Mouse (Mus musculus) cerebral cortex, adult 2 months (tissue): ENCODE measurements around the gene Paics.

Source experiments
- WGBS: fragments of 180-500 bp; shearing (Covaris S2); methylation state at CpG from one replicate; pipeline ENCODE4 v1.1.7; 2018; 5-methylcytosine and 5-hydroxymethylcytosine counted together

The Paics gene

DNA sequence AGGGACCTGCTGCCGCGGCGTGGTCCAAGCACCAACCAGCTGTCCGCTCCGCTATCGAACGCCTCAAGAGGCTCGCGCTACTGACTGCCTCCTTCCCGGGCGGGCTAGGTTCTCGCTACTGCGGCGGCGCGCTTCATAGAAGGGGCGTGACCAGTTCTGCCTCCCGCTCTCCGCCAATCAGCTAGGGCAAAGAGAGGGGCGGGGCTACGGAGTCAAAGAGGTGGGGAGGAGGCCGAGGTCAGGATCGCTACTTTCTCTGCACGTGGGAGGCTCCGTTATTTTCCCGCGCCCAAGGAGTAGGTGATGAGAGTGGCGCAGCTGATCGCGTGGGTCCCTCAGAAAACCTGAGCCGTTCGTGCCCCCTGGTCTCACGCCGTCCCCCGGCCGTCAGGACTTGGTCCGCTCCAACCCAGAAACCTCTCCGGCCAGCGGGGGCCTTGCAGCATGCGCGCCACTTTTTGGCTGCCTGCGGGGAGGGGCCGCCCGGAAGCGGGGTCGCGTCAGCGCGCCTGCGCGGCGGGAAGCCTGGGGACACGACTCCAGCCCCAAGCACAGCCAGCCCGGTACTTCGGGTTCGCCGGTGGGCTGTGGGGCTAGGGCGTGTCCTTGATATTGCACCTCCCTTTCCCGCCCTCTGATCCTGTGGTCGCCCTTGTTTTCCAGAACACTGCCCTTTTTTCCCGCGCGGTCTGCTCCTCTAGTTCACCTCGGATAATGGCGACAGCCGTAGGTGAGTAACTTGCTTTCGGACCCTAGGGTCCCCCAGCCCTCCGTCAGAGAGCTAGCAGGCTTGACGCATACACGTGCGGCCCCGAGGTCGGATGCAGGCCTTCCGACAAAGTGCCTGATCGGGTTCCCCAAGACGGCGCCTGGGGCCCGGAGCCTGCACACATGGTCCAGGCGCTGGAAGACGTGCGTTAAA, at the start of gene Paics, which contains the start of gene Ppat:
TSS of gene Paics (plus strand) at position 202 of the 922 bp plus-strand sequence.
TSS of gene Ppat (minus strand) at position 473 of the 922 bp plus-strand sequence.
- WGBS, result under 1% methylated on average over 81 of the region's 81 CpGs

DNA sequence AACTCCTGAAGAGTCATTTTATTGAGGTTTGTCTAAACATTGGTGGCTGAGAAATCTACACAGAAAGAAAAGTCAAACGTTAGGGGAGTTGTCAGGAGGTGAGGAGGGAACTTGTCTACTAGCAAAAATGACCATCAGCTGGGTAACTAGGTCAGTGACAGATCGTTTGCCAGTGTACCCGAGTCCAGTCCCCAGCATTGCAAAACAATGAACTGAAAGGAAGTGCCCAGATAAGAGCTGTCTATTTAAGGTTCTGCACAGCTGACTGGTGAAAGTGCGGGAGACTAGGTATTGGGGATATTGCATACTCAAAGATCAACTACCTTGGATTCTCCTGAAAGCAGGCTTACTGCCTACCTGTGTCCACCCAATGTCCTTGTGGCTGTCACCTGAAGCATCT, 49.0 kb upstream of the Paics start:
- WGBS, result 75% methylated on average over 4 of the region's 4 CpGs

DNA sequence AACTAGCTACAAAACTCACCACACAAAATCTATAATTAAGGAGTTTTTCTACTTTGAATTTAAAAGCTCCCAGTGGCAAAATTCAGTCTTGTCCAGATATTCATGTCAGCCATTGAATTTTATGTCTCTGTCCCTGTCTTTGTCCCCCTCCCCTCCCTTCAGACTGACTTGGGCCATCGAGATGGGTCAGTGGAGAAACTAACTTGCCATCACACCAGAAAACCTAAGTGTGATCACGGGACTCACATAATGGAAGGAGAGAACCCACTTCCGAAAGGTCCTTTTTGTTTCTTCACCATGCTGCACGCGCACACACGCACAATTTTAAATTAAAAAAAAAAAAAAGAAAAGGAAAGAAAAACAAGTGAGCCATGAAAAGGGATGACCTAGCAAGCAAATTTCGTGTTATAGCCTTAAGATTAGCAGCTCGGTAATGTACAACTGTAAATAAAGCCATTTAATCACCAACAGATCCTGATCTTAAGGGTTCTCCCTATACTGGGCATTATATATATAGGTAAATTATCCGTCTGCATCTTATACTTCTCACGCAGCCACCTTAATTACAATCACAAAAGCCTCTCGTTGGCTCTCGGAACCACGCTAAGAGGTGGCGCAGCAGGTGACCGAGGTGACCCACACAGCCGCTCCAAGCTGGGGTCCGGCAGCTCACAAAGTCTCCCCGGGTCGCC, 46.2 kb upstream of the Paics start:
- WGBS, result under 1% methylated on average over 19 of the region's 19 CpGs

DNA sequence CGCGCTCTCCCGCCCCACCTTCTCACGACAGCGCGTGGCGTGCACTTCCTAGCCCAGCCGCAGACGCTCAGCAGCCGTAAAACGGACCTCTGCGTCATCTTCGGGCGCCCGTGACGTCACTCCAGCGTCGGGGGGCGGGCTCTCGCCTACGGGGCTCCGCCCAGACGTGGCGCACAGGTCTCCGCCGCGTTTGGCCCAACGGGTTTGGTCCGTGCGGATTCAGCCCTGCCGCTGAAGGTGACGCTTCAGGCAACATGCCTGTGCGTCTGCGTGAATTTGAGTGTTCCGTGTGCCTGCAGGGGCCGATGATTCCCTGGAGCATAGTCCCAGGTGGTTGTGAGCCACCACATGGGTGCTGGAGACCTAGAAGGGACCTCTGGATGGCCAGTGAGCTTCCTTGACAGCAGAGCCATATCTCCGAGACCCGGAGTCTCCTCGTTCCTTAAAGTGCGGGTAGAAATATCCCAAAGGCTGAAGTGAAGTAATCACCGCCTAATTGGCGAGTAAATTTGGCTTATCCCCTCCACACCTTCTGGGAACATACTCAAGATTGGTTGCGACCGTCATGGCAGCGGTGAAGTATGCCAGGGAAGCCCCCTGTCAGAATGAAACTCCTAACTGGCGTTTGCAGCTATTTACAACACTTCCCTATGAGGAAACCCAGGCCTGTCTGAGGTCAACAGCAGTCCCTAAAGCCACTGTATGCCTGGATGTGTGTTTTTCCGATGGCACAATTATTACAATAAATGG, 45.5 kb upstream of the Paics start, which contains the start of gene Aasdh:
TSS of gene Aasdh (minus strand) at position 110 of the 750 bp plus-strand sequence.
- under 1% methylated on average over 47 of the region's 47 CpGs for WGBS

DNA sequence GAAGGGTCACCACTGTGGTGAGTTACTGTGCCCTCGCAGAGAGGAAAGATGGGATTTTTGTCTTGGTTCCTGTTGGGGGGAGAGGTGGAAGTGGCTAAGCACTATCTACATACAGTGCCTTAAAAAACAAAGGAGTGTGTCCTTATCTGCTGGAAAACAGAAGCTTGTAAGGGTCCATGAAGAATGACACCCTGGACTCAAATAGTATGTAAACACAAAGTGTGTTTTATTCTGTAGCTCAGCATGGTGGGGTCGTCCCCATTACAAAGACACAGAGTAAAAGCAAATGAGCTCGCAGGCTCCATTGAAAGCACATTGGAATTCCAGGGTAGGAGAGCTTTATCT, 45.0 kb upstream of the Paics start:
- 35% methylated on average over 3 of the region's 3 CpGs for WGBS

DNA sequence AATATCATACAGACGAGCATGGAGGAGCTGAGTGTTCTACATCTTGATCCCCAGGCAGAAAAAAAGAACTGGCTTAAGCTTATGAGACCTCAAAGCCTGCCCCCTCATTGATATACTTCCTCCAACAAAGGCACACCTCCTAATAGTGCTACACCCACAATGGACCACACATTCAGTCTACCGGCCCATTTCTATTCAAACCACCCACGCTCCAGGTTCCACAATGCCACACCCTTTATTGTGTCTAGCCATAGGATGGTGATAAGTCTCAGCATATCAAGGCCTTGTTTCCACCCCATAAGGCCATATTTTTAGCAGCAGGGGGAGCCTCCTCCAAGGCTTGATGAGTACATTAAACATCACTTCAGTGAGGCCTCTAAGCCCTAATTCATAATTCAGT, 40.3 kb upstream of the Paics start:
- 77% methylated on average over 3 of the region's 3 CpGs for WGBS

DNA sequence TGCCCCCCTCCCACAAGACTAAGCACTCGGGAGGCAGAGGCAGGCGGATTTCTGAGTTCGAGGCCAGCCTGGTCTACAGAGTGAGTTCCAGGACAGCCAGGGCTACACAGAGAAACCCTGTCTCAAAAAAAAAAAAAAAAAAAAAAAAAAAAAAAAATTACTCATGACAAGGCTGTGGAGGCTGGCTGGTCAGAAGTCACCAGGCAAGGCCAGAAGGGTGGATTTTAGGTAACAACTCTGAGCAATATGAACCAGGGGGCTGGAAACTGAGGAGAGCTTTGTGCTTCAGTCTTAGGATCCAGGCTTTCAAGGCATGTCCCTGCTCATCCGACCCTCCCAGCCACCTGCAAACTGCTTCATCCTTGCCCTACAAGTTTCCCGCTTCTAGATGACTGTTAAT, 38.6 kb upstream of the Paics start:
- WGBS, result 93% methylated on average over 5 of the region's 5 CpGs

DNA sequence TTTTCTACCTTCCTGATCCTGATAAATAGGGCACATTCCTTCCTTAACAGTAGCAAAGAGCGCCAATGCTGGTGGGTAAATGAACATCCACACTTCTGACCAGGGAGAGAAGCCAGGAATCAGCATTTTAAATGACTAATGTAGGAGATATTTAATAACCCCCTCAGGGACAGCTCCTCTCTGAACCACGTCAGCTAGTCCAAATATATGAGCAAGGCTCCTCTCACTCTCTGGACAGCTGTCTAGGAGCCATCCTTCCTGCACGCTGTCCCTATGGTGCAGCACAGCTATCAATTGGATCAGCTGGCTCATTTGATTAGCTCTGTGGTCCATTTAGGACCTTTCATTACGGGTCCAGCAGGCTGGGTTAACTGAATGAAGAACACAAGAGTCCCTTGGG, 28.3 kb upstream of the Paics start:
- 87% methylated on average over 4 of the region's 4 CpGs for WGBS

DNA sequence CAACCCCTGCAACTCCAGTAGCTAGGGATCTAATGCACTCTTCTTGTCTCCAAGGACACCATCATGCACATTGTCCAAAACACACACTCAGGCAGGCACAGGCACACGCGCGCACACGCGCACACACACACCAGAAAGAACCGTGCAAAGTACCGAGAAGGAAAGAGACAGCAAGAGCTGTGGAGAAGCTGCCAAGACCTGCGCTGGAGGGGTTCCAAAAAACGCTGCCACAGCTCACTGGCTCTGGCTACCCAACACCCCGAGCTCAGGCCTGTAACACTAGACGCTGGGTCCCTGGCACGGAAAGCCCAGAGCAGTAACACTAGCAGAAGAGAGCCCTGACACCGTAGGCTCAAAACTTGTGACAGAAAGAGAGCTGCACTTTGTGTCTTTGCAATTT, 27.7 kb upstream of the Paics start:
- 49% methylated on average over 13 of the region's 13 CpGs for WGBS

DNA sequence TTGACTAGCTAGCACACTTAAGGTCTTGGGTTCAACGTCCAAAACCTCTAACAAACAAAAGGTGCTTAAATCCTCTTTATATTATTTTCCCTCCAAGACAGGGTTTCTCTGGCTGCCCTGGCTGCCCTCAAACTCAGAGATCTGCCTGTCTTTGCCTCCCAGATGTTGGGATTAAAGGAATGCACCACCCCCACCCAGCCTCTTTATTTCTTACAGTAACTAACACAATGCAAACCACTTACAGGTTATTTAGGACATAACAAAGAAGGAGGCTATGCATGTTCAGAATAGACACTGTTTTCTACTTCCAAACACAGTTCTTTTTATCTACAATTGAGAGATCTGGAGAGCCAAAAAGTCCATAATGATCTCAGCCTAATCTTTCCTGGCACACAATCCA, 26.8 kb upstream of the Paics start:
- 69% methylated on average over 1 of the region's 1 CpGs for WGBS

DNA sequence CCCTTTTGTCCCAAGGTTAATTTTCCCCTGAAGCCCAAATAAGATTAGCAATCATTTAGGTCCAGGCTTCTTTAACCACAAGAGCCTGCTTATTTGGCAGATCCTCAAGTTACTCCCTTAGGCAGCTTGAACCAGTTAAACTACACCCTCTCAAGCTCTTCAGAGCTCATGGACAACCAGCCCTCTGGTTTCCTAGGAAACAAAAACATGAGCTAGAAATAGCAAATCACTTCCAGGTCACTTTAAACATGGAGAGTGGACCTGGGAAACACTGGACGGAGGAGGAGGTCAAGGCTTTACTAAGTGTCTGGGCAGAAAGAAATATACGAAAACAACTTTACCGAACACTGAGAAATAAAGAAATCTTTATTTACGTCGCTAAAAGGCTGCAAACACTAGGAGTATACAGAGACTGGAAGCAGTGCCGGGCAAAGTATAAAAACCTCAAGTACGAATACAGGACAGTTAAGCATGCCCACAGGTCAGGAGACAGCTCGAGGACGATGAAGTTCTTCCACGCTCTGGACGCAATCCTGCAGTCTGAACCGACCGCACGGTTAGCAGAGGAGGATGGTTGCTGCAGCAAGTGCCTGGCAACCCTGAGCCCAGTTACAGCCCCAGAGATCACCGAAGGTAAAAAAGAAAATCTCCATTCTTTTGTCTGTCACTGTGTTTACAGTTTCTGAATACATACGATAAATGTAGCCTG, 22.8 kb upstream of the Paics start:
- WGBS, result 41% methylated on average over 16 of the region's 16 CpGs

DNA sequence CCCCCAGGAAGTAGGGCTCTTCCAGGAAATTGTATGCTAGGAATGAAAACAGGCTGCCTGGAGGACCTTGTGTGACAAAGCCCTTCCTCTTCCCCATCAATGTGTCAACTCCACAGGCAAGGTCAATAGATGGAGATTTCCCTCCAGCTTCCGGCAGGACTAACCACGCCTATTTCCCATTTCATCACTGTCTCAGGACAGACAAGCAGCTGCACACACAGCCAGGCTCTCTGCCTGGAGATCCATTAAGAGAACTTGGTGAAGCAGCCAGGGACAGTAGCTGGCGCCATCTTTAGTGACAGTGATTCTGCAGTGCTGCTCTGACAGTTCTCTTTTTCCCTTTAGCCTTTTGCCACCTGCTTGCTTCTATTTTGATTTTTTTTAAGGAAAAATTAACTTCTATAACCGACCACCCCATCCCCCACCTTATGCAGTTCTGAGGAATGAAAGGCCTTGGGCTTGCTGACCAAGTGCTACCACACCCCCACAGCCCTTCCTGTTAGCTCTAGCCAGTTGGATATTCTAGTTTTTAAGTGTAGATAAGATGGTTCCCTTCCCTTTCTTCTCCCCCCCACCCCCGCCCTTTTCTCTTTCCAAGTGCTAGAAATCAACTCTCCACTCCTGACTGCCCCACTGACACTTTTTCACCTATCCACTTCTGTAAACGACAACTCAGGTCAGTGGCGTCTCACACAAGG, 21.8 kb upstream of the Paics start:
- WGBS, result 73% methylated on average over 7 of the region's 7 CpGs

DNA sequence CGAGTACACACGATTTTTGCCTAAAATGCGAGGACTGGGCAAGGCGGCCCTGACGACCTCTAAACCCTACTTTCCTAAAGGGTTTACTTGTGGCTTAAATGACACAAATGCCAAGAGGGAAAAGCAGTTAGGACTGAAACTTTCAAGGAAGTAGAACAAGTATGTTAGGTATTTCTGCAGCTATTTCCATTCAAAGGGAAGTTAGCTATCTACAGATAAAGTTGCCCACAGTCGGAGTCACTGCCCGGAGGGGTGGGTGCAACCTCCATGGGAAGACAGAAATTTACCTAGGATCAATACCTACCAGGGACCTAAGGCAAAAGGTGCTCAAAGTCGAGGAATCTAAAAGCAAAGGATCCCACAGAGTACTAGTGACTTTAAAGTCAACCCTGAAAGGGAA, 11.4 kb upstream of the Paics start:
- WGBS, result 97% methylated on average over 8 of the region's 8 CpGs

DNA sequence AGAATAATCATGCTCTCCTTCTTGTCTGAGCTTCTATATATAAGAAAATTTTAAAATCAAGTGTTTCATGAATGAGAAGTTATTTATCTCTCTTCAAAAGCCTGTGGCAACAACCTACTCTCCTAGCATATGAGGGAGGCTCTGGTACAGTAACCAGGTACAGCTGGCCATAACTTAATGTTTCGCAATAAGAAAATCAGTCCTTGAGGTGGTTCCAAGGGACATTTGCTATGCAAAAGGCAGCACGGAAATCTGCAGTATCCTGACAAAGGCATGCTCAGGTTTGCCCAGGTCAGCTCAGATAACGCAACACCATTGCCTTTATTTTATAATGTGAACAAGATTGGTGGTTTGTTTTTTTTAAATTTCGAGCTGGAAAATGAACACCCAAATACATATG, 9.1 kb upstream of the Paics start:
- 77% methylated on average over 4 of the region's 4 CpGs for WGBS

DNA sequence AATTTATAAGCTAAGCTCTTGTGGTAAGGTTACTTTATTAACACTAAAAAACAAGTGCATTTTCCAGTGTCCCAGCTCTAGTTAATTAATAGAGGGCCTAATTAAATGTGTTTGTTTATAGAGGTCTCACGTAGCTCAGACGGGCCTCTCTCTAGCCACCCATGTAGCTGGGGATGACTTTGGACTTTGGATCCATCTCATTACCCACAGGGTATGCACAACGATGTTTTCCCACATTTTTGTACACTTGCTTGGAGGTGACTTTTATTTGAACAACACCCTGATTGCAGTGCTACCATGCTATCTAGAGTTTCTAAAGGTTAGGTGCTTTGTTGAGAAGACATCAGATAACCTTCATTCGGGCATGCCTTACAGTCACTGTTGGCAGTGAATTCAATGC, 8.6 kb upstream of the Paics start:
- 81% methylated on average over 4 of the region's 4 CpGs for WGBS

DNA sequence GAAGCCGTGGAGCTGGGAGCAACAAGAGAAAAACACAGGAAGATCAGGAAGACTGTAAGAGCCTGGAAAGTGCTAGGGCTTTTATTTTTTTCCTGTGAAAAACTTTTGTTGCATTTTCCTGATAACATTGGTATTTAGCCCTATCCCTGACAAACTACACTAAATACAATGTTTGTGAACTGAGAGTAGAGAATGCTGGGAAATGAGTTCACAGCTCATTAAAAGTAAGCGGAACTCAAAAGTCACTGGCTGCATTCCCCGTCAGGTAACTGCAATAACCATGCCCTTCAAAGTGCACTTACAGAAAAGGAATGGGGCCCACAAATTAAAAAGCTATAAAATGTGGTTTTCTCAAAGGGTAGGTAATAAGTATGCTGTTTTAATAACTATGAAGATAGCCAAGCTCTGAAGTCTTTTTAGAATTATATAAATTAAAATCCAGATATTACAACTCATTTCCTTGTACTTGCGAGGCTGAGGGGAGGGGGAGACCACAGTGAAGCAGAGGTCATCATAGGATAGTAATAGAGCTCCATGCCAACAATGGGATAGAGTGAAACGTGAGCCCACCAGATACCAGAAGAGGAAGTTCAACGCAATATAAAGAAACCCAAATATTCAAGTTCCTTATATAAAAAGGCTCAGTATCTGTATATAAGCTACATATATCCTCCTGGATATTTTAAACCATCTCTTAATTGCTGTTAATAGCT, 6.0 kb upstream of the Paics start:
- 63% methylated on average over 6 of the region's 6 CpGs for WGBS

DNA sequence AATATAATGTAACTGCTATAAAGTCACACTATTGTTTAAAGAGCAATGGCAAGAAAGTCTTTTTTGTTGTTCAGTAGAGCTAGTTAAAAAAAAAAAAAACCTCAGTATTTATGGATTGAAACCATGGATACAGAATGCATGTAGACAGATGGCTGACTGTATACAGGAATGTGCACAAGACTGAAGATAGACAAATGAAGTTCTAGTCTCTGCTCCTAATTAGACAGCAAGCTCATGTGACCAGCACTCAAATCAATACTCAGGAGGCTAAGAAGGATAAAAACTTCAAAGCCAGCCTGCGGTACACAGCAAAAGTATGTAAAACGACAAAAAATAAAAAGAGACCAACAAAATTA, 5.5 kb upstream of the Paics start:
- 55% methylated on average over 2 of the region's 2 CpGs for WGBS

DNA sequence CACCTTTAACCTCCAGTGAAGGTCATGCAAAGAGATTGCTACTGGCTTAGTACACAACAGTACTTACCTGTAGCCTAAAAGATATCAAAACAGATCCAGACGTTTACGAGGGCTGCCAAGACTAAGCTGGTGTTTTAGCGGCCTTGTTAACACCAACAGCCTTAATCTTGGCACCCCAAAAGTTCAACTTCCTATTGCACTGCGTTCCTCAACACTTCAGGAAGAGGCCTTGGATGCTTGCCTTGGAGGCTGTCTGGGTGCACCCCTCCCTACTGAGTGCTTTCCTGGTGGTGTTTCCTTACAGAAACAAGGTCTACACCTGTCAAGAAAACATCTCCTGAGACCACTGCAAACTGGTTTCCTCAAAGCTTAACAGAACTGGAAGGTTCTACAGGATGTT, 4.0 kb upstream of the Paics start:
- WGBS, result 53% methylated on average over 4 of the region's 4 CpGs

DNA sequence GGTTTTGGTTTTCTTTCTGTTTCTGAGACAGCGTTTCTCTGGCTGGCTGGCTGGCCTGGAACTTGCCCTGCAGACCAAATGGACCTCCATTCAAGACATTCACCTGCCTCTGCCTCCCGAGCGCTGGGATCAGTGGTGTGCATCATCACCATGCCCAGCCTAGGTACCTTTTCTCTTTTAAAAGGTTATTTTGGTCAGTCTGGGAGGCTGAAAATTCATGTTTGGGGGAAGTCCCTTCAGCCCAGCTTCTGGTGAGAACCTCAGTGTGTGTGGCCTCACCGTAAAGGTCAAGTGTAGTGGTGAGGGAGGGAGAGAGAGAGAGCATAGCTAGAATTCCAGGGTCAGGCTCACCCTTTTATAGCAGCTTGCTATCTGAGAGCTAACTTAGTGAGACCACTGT, 3.3 kb upstream of the Paics start:
- 95% methylated on average over 4 of the region's 4 CpGs for WGBS

DNA sequence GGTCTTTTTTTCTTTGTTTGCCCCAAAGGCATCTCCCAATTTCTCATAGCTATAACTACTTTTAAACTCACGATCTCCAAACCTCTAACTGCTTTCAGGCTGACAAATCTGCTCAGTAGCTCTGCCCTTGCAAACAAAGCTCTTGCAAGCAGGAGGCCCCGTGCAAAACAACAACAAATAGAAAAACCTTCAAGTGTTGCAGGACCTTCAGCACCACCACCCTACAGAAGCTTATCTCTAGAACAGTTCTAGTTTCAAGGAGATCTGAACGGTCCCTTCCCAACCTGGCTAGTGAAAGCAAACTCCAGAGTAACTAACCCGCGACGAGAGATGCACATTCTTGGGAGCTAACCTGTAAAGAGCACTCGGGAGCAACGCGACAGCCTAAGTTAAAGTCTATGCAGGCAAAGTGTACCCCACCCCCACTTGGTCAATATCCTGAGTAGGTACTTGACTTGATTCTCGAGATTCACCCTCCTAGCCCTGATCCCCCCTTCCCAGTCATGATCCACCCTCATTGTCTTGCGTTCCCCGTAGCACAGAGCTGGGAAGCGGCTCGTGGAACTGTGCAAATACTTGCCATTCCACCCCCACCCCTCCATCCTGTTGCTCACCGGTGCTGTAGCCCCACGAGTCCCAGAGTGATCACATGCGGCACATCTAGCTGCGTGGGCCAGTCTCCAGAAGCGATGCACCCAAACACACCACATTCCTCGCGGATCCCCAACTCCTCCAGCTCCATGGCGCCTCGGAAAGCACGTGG, 583 bp upstream of the Paics start:
- 1% methylated on average over 24 of the region's 24 CpGs for WGBS
